Mouse (Mus musculus) R1 (cell line): ENCODE data around the gene Ropn1l.

Experiments
- DNase-seq: peaks from one replicate; pipeline ENCODE4 v3.0.0-alpha.2; 2018; ENCODE audit warnings: low read depth, low spot score

Ropn1l gene

GRCm38 (mm10) chr15:31407490-31407889 is 46.0 kb downstream of the Ropn1l start:
- no peak for DNase-seq

GRCm38 (mm10) chr15:31406881-31407280 is 46.7 kb downstream of the Ropn1l start:
- no peak for DNase-seq

GRCm38 (mm10) chr15:31404346-31404745 is 49.2 kb downstream of the Ropn1l start:
- peak; percentile 67 for DNase-seq

- DNase-seq, result no peak
Observed at GRCm38 (mm10) chr15:31402200-31402892, 51.2 kb downstream of the Ropn1l start.

GRCm38 (mm10) chr15:31400974-31401373 is 52.6 kb downstream of the Ropn1l start:
- DNase-seq, result peak; percentile 90

- no peak for DNase-seq
Observed at GRCm38 (mm10) chr15:31398769-31399168, 54.8 kb downstream of the Ropn1l start.

- DNase-seq, result no peak
Observed at GRCm38 (mm10) chr15:31397379-31397778, 56.2 kb downstream of the Ropn1l start.

GRCm38 (mm10) chr15:31396755-31397154 is 56.8 kb downstream of the Ropn1l start:
- no peak for DNase-seq

- no peak for DNase-seq
Observed at GRCm38 (mm10) chr15:31395986-31396385, 57.6 kb downstream of the Ropn1l start.

- DNase-seq, result no peak
Observed at GRCm38 (mm10) chr15:31393402-31393801, 60.1 kb downstream of the Ropn1l start.

- no peak for DNase-seq
Observed at GRCm38 (mm10) chr15:31392705-31393104, 60.8 kb downstream of the Ropn1l start.

GRCm38 (mm10) chr15:31392135-31392534 is 61.4 kb downstream of the Ropn1l start:
- no peak for DNase-seq
